Mouse (Mus musculus) spleen, postnatal 14 days (tissue): ENCODE results near the gene Tmem221.

Source experiments
- DNase-seq, 2 experiments: peaks; one replicate each; pipeline ENCODE4 v3.0.0; 2021 to 2022; ENCODE audit warnings: low spot score in 2 of 2

Tmem221 gene

DNA sequence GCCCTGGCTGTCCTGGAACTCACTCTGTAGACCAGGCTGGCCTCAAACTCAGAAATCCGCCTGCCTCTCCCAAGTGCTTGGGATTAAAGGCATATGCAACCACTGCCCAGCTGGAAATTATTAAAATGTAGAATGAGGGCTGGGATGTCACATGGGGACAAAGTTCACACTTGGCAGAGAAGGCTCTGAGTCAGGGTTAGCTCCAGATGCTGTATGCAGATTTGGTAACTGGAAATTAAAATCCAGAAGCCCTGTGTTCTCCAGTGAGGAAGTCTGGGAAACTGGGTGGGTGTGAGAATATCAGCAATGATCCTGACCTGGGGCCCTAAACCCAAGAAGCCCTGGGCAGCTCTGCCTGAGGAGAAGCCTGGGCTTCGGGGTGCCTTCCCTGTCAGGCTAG, 49.4 kb downstream of the Tmem221 start:
- no peak for DNase-seq

DNA sequence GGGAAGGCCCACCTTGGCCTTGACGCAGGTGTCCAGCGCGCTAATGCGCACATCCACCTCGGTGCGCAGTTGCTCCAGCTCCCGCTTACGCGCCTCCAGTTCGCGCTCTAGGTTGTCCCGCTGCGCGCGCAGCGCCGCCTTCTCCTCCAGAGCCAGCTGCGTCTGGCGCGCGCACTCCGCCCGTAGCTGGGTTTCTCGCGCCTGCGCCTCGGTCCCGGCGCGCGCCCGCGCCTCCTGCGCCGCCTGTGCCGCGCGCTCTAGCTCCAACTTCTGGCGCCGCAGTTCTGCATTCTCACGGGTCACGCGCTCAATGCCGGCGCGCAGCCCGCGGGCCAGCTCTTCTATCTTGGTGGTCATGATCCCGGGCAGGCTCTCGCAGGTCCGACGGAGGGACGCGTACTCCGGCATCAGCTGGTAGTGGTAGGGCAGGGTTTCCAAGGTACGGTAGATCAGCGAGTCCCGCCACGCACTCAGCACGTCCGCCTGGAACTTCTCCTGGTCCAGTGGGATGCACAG, 51.0 kb downstream of the Tmem221 start:
- no peak for DNase-seq

DNA sequence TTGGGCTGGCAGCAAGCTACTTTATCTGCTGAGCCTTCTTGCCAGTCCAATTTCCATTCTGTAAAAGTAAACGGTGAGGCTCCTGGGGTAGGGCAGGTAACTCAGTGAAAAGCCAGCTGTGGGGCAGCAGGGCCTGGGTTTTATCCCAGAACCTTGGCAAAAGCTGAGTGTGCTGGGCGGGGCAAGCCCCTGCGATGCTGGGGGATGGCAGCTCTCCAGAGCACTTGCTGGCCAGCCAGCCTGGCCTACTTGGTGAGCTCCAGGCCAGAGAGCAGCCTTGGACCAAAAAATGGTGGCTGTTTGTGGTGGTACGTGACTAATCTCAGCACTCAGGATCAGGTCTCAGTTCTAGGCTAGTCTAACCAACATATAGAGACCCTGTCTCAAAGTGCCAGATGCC, 52.7 kb downstream of the Tmem221 start:
- DNase-seq, result no peak

DNA sequence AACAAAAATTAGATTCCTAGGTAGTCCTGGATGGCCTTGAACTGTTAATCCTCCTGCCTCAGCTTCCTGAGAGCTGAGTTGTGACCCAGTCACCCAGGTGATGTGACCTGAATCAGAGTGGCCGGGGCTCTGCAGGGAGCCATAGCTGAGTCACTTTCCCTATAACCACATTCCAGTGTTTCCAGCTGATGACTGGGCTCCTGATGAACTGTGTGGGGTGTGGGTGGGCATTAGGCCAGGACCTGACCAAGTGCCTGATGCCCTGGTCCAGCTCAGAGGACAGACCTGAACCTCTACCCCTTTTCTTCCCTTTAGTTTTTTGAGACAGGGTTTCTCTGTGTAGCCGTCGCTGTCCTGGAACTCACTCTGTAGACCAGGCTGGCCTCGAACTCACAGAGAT, 53.3 kb downstream of the Tmem221 start:
- no peak for DNase-seq

DNA sequence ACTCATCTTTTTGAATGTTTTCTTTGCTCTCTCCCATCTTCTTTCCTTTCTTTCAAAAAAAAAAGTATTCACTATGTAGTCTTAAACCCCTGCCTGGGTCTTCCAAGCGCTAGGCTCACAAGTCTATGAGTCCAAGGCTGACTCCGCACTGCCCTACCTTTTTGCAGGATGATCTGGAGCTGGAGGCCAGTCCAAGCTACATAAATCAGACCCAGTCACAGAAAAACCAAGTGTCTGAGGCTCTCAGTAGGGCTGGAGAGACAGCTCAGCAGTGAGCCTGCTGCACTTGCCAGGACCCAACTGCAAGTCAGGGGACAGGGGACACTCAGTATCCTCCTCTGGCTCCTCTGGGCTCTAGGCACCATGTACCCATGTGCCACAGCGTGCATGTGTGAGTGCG, 54.3 kb downstream of the Tmem221 start:
- DNase-seq, result no peak
